Mouse (Mus musculus) hindbrain, embryonic 15.5 days (tissue): ENCODE data around the gene Dhx58. TPM values are rescaled to one million over a fixed set of nuclear protein-coding genes. Genes with fewer than 3 reads are reported as not detected.

Experiments
- ATAC-seq: fragments of 200-750 bp; cut with Nextera tagmentation; 2 replicates; pipeline ENCODE4 v1.8.0; 2017; ENCODE audit warnings: low read depth, moderate number of reproducible peaks, moderate TSS enrichment; ENCODE audit not compliant: low FRiP score
- H3K27ac ChIP-seq: fragments of 300-500 bp; sonication (generic); replicated peaks from 2 replicates; pipeline ENCODE4 v1.5.1; 2015; ENCODE audit warnings: mild to moderate bottlenecking, inconsistent platforms
- H3K27me3 ChIP-seq: fragments of 300-500 bp; sonication (generic); 2 replicates; pipeline ENCODE4 v1.6.1; 2015; ENCODE audit warnings: control low read depth, inconsistent platforms
- H3K36me3 ChIP-seq: fragments of 300-500 bp; sonication (generic); 2 replicates; pipeline ENCODE4 v1.6.1; 2015; ENCODE audit warnings: control low read depth, inconsistent platforms
- H3K4me1 ChIP-seq: fragments of 300-500 bp; sonication (generic); replicated peaks from 2 replicates; pipeline ENCODE4 v1.6.1; 2015; ENCODE audit warnings: control low read depth, inconsistent platforms
- H3K4me2 ChIP-seq: fragments of 300-500 bp; sonication (generic); 2 replicates; pipeline ENCODE4 v1.6.1; 2015; ENCODE audit warnings: moderate library complexity, mild to moderate bottlenecking, inconsistent platforms
- H3K4me3 ChIP-seq: fragments of 300-500 bp; sonication (generic); 2 replicates; pipeline ENCODE4 v1.5.1; 2015; ENCODE audit warnings: mild to moderate bottlenecking, inconsistent platforms
- H3K9ac ChIP-seq: fragments of 300-500 bp; sonication (generic); 2 replicates; pipeline ENCODE4 v1.6.1; 2015; ENCODE audit warnings: inconsistent platforms
- H3K9me3 ChIP-seq: fragments of 300-500 bp; sonication (generic); 2 replicates; pipeline ENCODE4 v1.6.1; 2016; ENCODE audit warnings: control low read depth, inconsistent platforms
- WGBS: fragments of 180-500 bp; shearing (Covaris S2); methylation state at CpG from one replicate; pipeline ENCODE4 v1.1.7; 2015; 5-methylcytosine and 5-hydroxymethylcytosine counted together
- polyA plus RNA-seq: library from polyadenylated mRNA; unstranded; fragments of >200 nt; fragmentation: Nextera tagmentation; extraction: Ambion mirVana; gene quantifications from 2 replicates; pipeline ENCODE4 v1.2.1, GENCODE M21; 2015

Dhx58 gene
- polyA plus RNA-seq, 1 experiment from 2014 or later: 3.0 TPM

GRCm38 (mm10) chr11:100736746-100737080, 32.6 kb upstream of the Dhx58 start:
- Histone ChIP-seq H3K4me2 (peak overlapping the region; percentile 89), H3K27me3 (no peaks in the 10 kb centered on the region), H3K9me3 (no peaks in the 10 kb centered on the region), H3K9ac (peak overlapping the region; percentile 82), H3K4me3 (peak overlapping the region; percentile 88), H3K27ac (no peak overlapping the region), H3K4me1 (peaks cover 24% of the 10 kb centered on the region), H3K36me3 (peaks cover 15% of the 10 kb centered on the region; the same call in 1 of the 2 replicates)
- WGBS: 90% methylated on average over 4 of the region's 4 CpGs
- no peak for ATAC-seq

GRCm38 (mm10) chr11:100735954-100736745, 32.1 kb upstream of the Dhx58 start:
- ATAC-seq: no peak
- WGBS: 81% methylated on average over 14 of the region's 14 CpGs
- no peak overlapping the region for H3K9ac ChIP-seq
- peak overlapping the region; percentile 89 for H3K4me2 ChIP-seq
- H3K27me3 ChIP-seq: no peaks in the 10 kb centered on the region
- peaks cover 10% of the 10 kb centered on the region; the same call in 1 of the 2 replicates for H3K36me3 ChIP-seq
- no peak overlapping the region for H3K4me3 ChIP-seq
- peaks cover 24% of the 10 kb centered on the region for H3K4me1 ChIP-seq
- no peaks in the 10 kb centered on the region for H3K9me3 ChIP-seq
- H3K27ac ChIP-seq: no peak overlapping the region

- H3K27me3 ChIP-seq: no peaks in the 10 kb centered on the region
- peaks cover 24% of the 10 kb centered on the region for H3K4me1 ChIP-seq
- ATAC-seq: no peak
- 0 out of 2 replicates have a peak, but pooled peaks cover 7% of the 10 kb centered on the region for H3K36me3 ChIP-seq
- WGBS: 90% methylated on average over 9 of the region's 9 CpGs
- no peaks in the 10 kb centered on the region for H3K9me3 ChIP-seq
- no peak overlapping the region for H3K4me3 ChIP-seq
- no peak overlapping the region for H3K27ac ChIP-seq
- no peak overlapping the region for H3K9ac ChIP-seq
- no peak overlapping the region for H3K4me2 ChIP-seq
These were observed 31.2 kb upstream of the Dhx58 start for GRCm38 (mm10) chr11:100735134-100735865.

- no peak overlapping the region for H3K4me3 ChIP-seq
- WGBS: 91% methylated on average over 6 of the region's 6 CpGs
- no peak for ATAC-seq
These were observed 26.6 kb upstream of the Dhx58 start for GRCm38 (mm10) chr11:100730477-100731205.

GRCm38 (mm10) chr11:100729976-100730375, 25.9 kb upstream of the Dhx58 start:
- 92% methylated on average over 4 of the region's 4 CpGs for WGBS

More at GRCm38 (mm10) chr11:100730477-100731205, 26.6 kb upstream of the Dhx58 start:
- no peak overlapping the region for H3K27ac ChIP-seq
- no peak overlapping the region for H3K4me2 ChIP-seq
- H3K36me3 ChIP-seq: peaks cover 17% of the 10 kb centered on the region; the same call in 1 of the 2 replicates
- no peaks in the 10 kb centered on the region for H3K9me3 ChIP-seq
- H3K27me3 ChIP-seq: no peaks in the 10 kb centered on the region
- 0 out of 2 replicates have a peak, but pooled peaks cover under 1% of the 10 kb centered on the region for H3K4me1 ChIP-seq
- no peak overlapping the region for H3K9ac ChIP-seq

GRCm38 (mm10) chr11:100728601-100729000, 24.5 kb upstream of the Dhx58 start:
- H3K4me1 ChIP-seq: no peaks in the 10 kb centered on the region
- no peaks in the 10 kb centered on the region for H3K27me3 ChIP-seq
- no peak overlapping the region for H3K4me3 ChIP-seq
- no peak overlapping the region for H3K4me2 ChIP-seq
- H3K36me3 ChIP-seq: peaks cover 17% of the 10 kb centered on the region; the same call in 1 of the 2 replicates
- no peak overlapping the region for H3K9ac ChIP-seq
- 78% methylated on average over 6 of the region's 6 CpGs for WGBS
- no peaks in the 10 kb centered on the region for H3K9me3 ChIP-seq
- no peak overlapping the region for H3K27ac ChIP-seq
- no peak for ATAC-seq

More at GRCm38 (mm10) chr11:100729976-100730375, 25.9 kb upstream of the Dhx58 start:
- Histone ChIP-seq H3K27ac (no peak overlapping the region), H3K36me3 (peaks cover 17% of the 10 kb centered on the region; the same call in 1 of the 2 replicates), H3K9me3 (no peaks in the 10 kb centered on the region), H3K9ac (no peak overlapping the region), H3K4me1 (no peaks in the 10 kb centered on the region), H3K27me3 (no peaks in the 10 kb centered on the region), H3K4me2 (no peak overlapping the region), H3K4me3 (no peak overlapping the region)
- no peak for ATAC-seq

- peaks cover 10% of the 10 kb centered on the region; the same call in 1 of the 2 replicates for H3K36me3 ChIP-seq
- WGBS: 94% methylated on average over 3 of the region's 3 CpGs
- H3K27ac ChIP-seq: no peak overlapping the region
- H3K27me3 ChIP-seq: no peaks in the 10 kb centered on the region
- H3K9me3 ChIP-seq: no peaks in the 10 kb centered on the region
- no peak overlapping the region for H3K9ac ChIP-seq
- H3K4me3 ChIP-seq: no peak overlapping the region
- no peak overlapping the region for H3K4me2 ChIP-seq
- ATAC-seq: no peak
- H3K4me1 ChIP-seq: peaks cover 3% of the 10 kb centered on the region; the same call in 1 of the 2 replicates
These were observed 23.1 kb upstream of the Dhx58 start for GRCm38 (mm10) chr11:100727201-100727600.

- Histone ChIP-seq H3K4me3 (no peak overlapping the region), H3K9me3 (no peaks in the 10 kb centered on the region), H3K27me3 (no peaks in the 10 kb centered on the region), H3K9ac (no peak overlapping the region), H3K27ac (no peak overlapping the region), H3K4me2 (no peak overlapping the region), H3K4me1 (peaks cover 21% of the 10 kb centered on the region), H3K36me3 (peaks cover 10% of the 10 kb centered on the region; the same call in 1 of the 2 replicates)
- ATAC-seq: no peak
- WGBS: 64% methylated on average over 5 of the region's 5 CpGs
These were observed 20.9 kb upstream of the Dhx58 start for GRCm38 (mm10) chr11:100724919-100725512.

GRCm38 (mm10) chr11:100722493-100723028, 18.5 kb upstream of the Dhx58 start:
- no peak overlapping the region for H3K4me2 ChIP-seq
- no peaks in the 10 kb centered on the region for H3K9me3 ChIP-seq
- no peak overlapping the region for H3K4me3 ChIP-seq
- WGBS: 76% methylated on average over 2 of the region's 2 CpGs
- H3K36me3 ChIP-seq: peaks cover 8% of the 10 kb centered on the region
- no peak overlapping the region for H3K9ac ChIP-seq
- peak overlapping the region; percentile 47; the same call in 1 of the 2 replicates for H3K27ac ChIP-seq
- H3K27me3 ChIP-seq: no peaks in the 10 kb centered on the region
- ATAC-seq: no peak
- peaks cover 21% of the 10 kb centered on the region for H3K4me1 ChIP-seq

GRCm38 (mm10) chr11:100721776-100722492, 17.9 kb upstream of the Dhx58 start:
- H3K36me3 ChIP-seq: peaks cover 15% of the 10 kb centered on the region
- peak overlapping the region; percentile 47 for H3K27ac ChIP-seq
- H3K9me3 ChIP-seq: no peaks in the 10 kb centered on the region
- no peak overlapping the region for H3K4me2 ChIP-seq
- ATAC-seq: no peak
- H3K9ac ChIP-seq: no peak overlapping the region
- no peaks in the 10 kb centered on the region for H3K27me3 ChIP-seq
- WGBS: 68% methylated on average over 8 of the region's 8 CpGs
- H3K4me3 ChIP-seq: no peak overlapping the region
- peaks cover 21% of the 10 kb centered on the region for H3K4me1 ChIP-seq

- no peak overlapping the region for H3K9ac ChIP-seq
- H3K4me2 ChIP-seq: no peak overlapping the region
- peaks cover 21% of the 10 kb centered on the region for H3K36me3 ChIP-seq
- no peak for ATAC-seq
- H3K4me3 ChIP-seq: no peak overlapping the region
- H3K4me1 ChIP-seq: peaks cover 21% of the 10 kb centered on the region
- WGBS: 67% methylated on average over 4 of the region's 4 CpGs
- no peaks in the 10 kb centered on the region for H3K27me3 ChIP-seq
- no peaks in the 10 kb centered on the region for H3K9me3 ChIP-seq
- H3K27ac ChIP-seq: peak overlapping the region; percentile 47
These were observed 17.2 kb upstream of the Dhx58 start for GRCm38 (mm10) chr11:100721254-100721653.
